Mouse (Mus musculus) liver, embryonic 12.5 days (tissue): ENCODE data around the gene Macrod1. TPM values are rescaled to one million over a fixed set of nuclear protein-coding genes. Genes with fewer than 3 reads are reported as not detected.

ENCODE experiments used
- ATAC-seq: fragments of 200-750 bp; cut with Nextera tagmentation; 2 replicates; pipeline ENCODE4 v1.8.0; 2017; ENCODE audit warnings: moderate number of reproducible peaks, mild to moderate bottlenecking, moderate library complexity
- H3K27ac ChIP-seq: fragments of 300-500 bp; sonication (generic); 2 replicates; pipeline ENCODE4 v1.5.1; 2016; ENCODE audit warnings: mild to moderate bottlenecking
- H3K27me3 ChIP-seq: fragments of 300-500 bp; sonication (generic); replicated peaks from 2 replicates; pipeline ENCODE4 v1.6.1; 2016; ENCODE audit warnings: mild to moderate bottlenecking, moderate library complexity
- H3K36me3 ChIP-seq: fragments of 300-500 bp; sonication (generic); 2 replicates; pipeline ENCODE4 v1.6.1; 2016; ENCODE audit warnings: mild to moderate bottlenecking, moderate library complexity
- H3K4me1 ChIP-seq: fragments of 300-500 bp; sonication (generic); 2 replicates; pipeline ENCODE4 v1.6.1; 2016
- H3K4me2 ChIP-seq: fragments of 300-500 bp; sonication (generic); 2 replicates; pipeline ENCODE4 v1.6.1; 2016; ENCODE audit warnings: mild to moderate bottlenecking, moderate library complexity
- H3K4me3 ChIP-seq: fragments of 300-500 bp; sonication (generic); 2 replicates; pipeline ENCODE4 v1.5.1; 2016; ENCODE audit warnings: mild to moderate bottlenecking, moderate library complexity
- H3K9ac ChIP-seq: fragments of 300-500 bp; sonication (generic); 2 replicates; pipeline ENCODE4 v1.6.1; 2016; ENCODE audit warnings: mild to moderate bottlenecking, moderate library complexity
- H3K9me3 ChIP-seq: fragments of 300-500 bp; sonication (generic); replicated peaks from 2 replicates; pipeline ENCODE4 v1.6.1; 2016; ENCODE audit warnings: mild to moderate bottlenecking, moderate library complexity
- WGBS: fragments of 180-500 bp; shearing (Covaris S2); methylation state at CpG from one replicate; pipeline ENCODE4 v1.1.7; 2016; ENCODE audit not compliant: insufficient replicate concordance; 5-methylcytosine and 5-hydroxymethylcytosine counted together
- polyA plus RNA-seq: library from polyadenylated mRNA; unstranded; fragments of >200 nt; fragmentation: Nextera tagmentation; extraction: Ambion mirVana; gene quantifications from 2 replicates; pipeline ENCODE4 v1.2.1, GENCODE M21; 2016

Macrod1 gene
- polyA plus RNA-seq, 1 experiment from 2014 or later, result 7.6 TPM

GRCm38 (mm10) chr19:7225096-7225690, 168.6 kb downstream of the Macrod1 start:
- ATAC-seq, result no peak

GRCm38 (mm10) chr19:7226511-7226914, 169.9 kb downstream of the Macrod1 start:
- H3K4me3 ChIP-seq, result no peak overlapping the region
- no peaks in the 10 kb centered on the region for H3K4me1 ChIP-seq
- H3K36me3 ChIP-seq, result peaks cover 65% of the 10 kb centered on the region
- H3K27ac ChIP-seq, result no peak overlapping the region
- H3K9me3 ChIP-seq, result no peaks in the 10 kb centered on the region
- no peak overlapping the region for H3K4me2 ChIP-seq
- WGBS, result 67% methylated on average over 6 of the region's 6 CpGs
- H3K27me3 ChIP-seq, result no peaks in the 10 kb centered on the region
- no peak overlapping the region for H3K9ac ChIP-seq
- ATAC-seq, result no peak

More at GRCm38 (mm10) chr19:7225096-7225690, 168.6 kb downstream of the Macrod1 start:
- Histone ChIP-seq H3K4me1 (no peaks in the 10 kb centered on the region), H3K4me2 (no peak overlapping the region), H3K27me3 (no peaks in the 10 kb centered on the region), H3K27ac (no peak overlapping the region), H3K9me3 (no peaks in the 10 kb centered on the region), H3K36me3 (peaks cover 51% of the 10 kb centered on the region), H3K4me3 (no peak overlapping the region), H3K9ac (no peak overlapping the region)
- WGBS, result 81% methylated on average over 9 of the region's 9 CpGs

- 58% methylated on average over 8 of the region's 8 CpGs for WGBS
- H3K9ac ChIP-seq, result no peak overlapping the region
- no peak overlapping the region for H3K4me3 ChIP-seq
- ATAC-seq, result peak; percentile 60
- peaks cover 89% of the 10 kb centered on the region for H3K36me3 ChIP-seq
- no peak overlapping the region for H3K4me2 ChIP-seq
- no peaks in the 10 kb centered on the region for H3K9me3 ChIP-seq
- H3K27me3 ChIP-seq, result no peaks in the 10 kb centered on the region
- peaks cover 30% of the 10 kb centered on the region for H3K4me1 ChIP-seq
- no peak overlapping the region for H3K27ac ChIP-seq
Observed at GRCm38 (mm10) chr19:7234537-7235221, 178.1 kb downstream of the Macrod1 start.

- Histone ChIP-seq H3K27ac (no peak overlapping the region), H3K4me1 (peaks cover 37% of the 10 kb centered on the region), H3K4me3 (no peak overlapping the region), H3K36me3 (peaks cover 81% of the 10 kb centered on the region), H3K9ac (no peak overlapping the region), H3K27me3 (no peaks in the 10 kb centered on the region), H3K4me2 (no peak overlapping the region), H3K9me3 (no peaks in the 10 kb centered on the region)
- ATAC-seq, result no peak
- 75% methylated on average over 9 of the region's 9 CpGs for WGBS
Observed at GRCm38 (mm10) chr19:7235461-7235860, 178.9 kb downstream of the Macrod1 start.

- Histone ChIP-seq H3K4me3 (no peak overlapping the region), H3K27ac (no peak overlapping the region), H3K9ac (no peak overlapping the region), H3K4me1 (peaks cover 37% of the 10 kb centered on the region), H3K9me3 (no peaks in the 10 kb centered on the region), H3K4me2 (no peak overlapping the region), H3K27me3 (no peaks in the 10 kb centered on the region), H3K36me3 (peaks cover 76% of the 10 kb centered on the region)
- 87% methylated on average over 2 of the region's 2 CpGs for WGBS
- ATAC-seq, result no peak
Observed at GRCm38 (mm10) chr19:7236011-7236410, 179.4 kb downstream of the Macrod1 start.

GRCm38 (mm10) chr19:7236742-7237141, 180.1 kb downstream of the Macrod1 start:
- H3K36me3 ChIP-seq, result peaks cover 68% of the 10 kb centered on the region
- H3K9me3 ChIP-seq, result no peaks in the 10 kb centered on the region
- no peak overlapping the region for H3K4me2 ChIP-seq
- H3K4me3 ChIP-seq, result no peak overlapping the region
- H3K4me1 ChIP-seq, result peaks cover 43% of the 10 kb centered on the region
- 82% methylated on average over 4 of the region's 4 CpGs for WGBS
- H3K9ac ChIP-seq, result no peak overlapping the region
- no peaks in the 10 kb centered on the region for H3K27me3 ChIP-seq
- no peak overlapping the region for H3K27ac ChIP-seq
- no peak for ATAC-seq

- peak overlapping the region; percentile 87; the same call in 1 of the 2 replicates for H3K27ac ChIP-seq
- H3K4me3 ChIP-seq, result peak overlapping the region; percentile 82
- H3K4me1 ChIP-seq, result peaks cover 44% of the 10 kb centered on the region
- H3K9me3 ChIP-seq, result no peaks in the 10 kb centered on the region
- WGBS, result 85% methylated on average over 3 of the region's 3 CpGs
- no peak for ATAC-seq
- peak overlapping the region; percentile 89 for H3K9ac ChIP-seq
- H3K27me3 ChIP-seq, result 0 out of 2 replicates have a peak, but pooled peaks cover 16% of the 10 kb centered on the region
- peak overlapping the region; percentile 95 for H3K4me2 ChIP-seq
- peaks cover 40% of the 10 kb centered on the region for H3K36me3 ChIP-seq
Observed at GRCm38 (mm10) chr19:7239574-7239973, 183.0 kb downstream of the Macrod1 start.

GRCm38 (mm10) chr19:7240291-7240690, 183.7 kb downstream of the Macrod1 start:
- peak overlapping the region; percentile 82 for H3K4me3 ChIP-seq
- 0 out of 2 replicates have a peak, but pooled peaks cover 23% of the 10 kb centered on the region for H3K27me3 ChIP-seq
- H3K9ac ChIP-seq, result peak overlapping the region; percentile 89
- H3K4me1 ChIP-seq, result peaks cover 44% of the 10 kb centered on the region
- peak overlapping the region; percentile 95 for H3K4me2 ChIP-seq
- ATAC-seq, result no peak
- peak overlapping the region; percentile 87 for H3K27ac ChIP-seq
- H3K9me3 ChIP-seq, result no peaks in the 10 kb centered on the region
- 1% methylated on average over 13 of the region's 13 CpGs for WGBS
- peaks cover 35% of the 10 kb centered on the region for H3K36me3 ChIP-seq

GRCm38 (mm10) chr19:7240782-7241690, 184.4 kb downstream of the Macrod1 start, which contains the start of gene Naa40:
Gene Naa40 (minus strand): TSS chr19:7241183.
- Histone ChIP-seq H3K9ac (peak within 1 kb of the TSS; percentile 89), H3K27ac (peak within 1 kb of the TSS; percentile 87), H3K36me3 (peaks cover 29% of the 10 kb centered on the region), H3K27me3 (0 out of 2 replicates have a peak, but pooled peaks cover 23% of the 10 kb centered on the region), H3K4me2 (peak within 1 kb of the TSS; percentile 95), H3K4me3 (peak within 1 kb of the TSS; percentile 82), H3K4me1 (peaks cover 41% of the 10 kb centered on the region), H3K9me3 (no peaks in the 10 kb centered on the region)
- 1% methylated on average over 80 of the region's 80 CpGs for WGBS
- ATAC-seq, result peak; percentile 97

GRCm38 (mm10) chr19:7246021-7246420, 189.4 kb downstream of the Macrod1 start:
- peak; percentile 51 for ATAC-seq
- 48% methylated on average over 3 of the region's 3 CpGs for WGBS

More at GRCm38 (mm10) chr19:7246021-7246420, 189.4 kb downstream of the Macrod1 start:
- Histone ChIP-seq H3K4me3 (no peak overlapping the region), H3K27ac (no peak overlapping the region), H3K9ac (no peak overlapping the region), H3K4me2 (no peak overlapping the region), H3K9me3 (no peaks in the 10 kb centered on the region), H3K27me3 (0 out of 2 replicates have a peak, but pooled peaks cover 23% of the 10 kb centered on the region), H3K4me1 (peaks cover 14% of the 10 kb centered on the region), H3K36me3 (no peaks in the 10 kb centered on the region)
